10 mouse cellular contexts compared by ENCODE assay signal in the genomic region with DNA sequence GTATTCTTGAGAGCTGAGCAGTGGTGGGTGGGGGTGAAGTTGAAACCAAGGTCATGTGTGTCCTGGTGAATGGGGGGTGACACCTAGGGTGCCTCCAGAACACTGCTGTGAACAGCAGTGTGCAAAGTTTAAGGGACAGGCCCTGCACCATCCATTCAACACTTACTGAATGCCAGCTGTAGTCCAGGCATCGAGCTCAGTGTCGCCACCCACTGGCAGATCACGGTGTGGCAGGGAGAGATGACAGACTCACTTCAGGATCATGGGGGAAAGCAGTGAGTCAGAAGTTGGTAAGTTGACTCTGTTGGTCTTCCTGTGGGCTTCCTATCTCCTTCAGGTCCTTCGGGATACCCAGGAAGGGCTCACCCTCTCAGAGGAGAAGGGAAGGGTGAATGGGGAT. TPM values are rescaled to one million over a fixed set of nuclear protein-coding genes. Genes with fewer than 3 reads are reported as not detected.
DNase-seq lines count a peak whose midpoint lies in the region; ATAC-seq and TF ChIP-seq lines count a peak whose summit lies in the region.
"Had no signal": no experiment of that assay in that cellular context is flagged by ENCODE, and none has a peak within 500 bp of the region (broad histone marks: within the 10 kb centered on the region; RNA-seq: fewer than 3 reads in every experiment).

No protein-coding gene starts in this region.

- WGBS in forebrain, embryonic 10.5 days: 23% methylated on average over 4 of the region's 4 CpGs
- WGBS in forebrain, embryonic 14.5 days: 14% methylated on average over 4 of the region's 4 CpGs
- 12% methylated on average over 4 of the region's 4 CpGs for WGBS in lung, embryonic 14.5 days
- 10% methylated on average over 4 of the region's 4 CpGs for WGBS in heart, embryonic 10.5 days

- no peak overlapping the region for H3K9ac ChIP-seq in forebrain, embryonic 14.5 days (ENCODE audit: low read length)
- H3K9ac ChIP-seq in lung, embryonic 14.5 days: no peak overlapping the region
- H3K9ac ChIP-seq: hindbrain, embryonic 15.5 days; neural tube, embryonic 12.5 days had no signal

- peaks cover 86% of the 10 kb centered on the region for H3K27me3 ChIP-seq in forebrain, embryonic 10.5 days (ENCODE audit: poor library complexity, severe bottlenecking)
- H3K27me3 ChIP-seq in forebrain, embryonic 14.5 days (replicated peaks; ENCODE audit: control insufficient read depth, insufficient read depth, low read length): peaks cover 35% of the 10 kb centered on the region
- H3K27me3 ChIP-seq in lung, embryonic 14.5 days (ENCODE audit: insufficient read depth, low read length): peaks cover 52% of the 10 kb centered on the region
- peaks cover 87% of the 10 kb centered on the region for H3K27me3 ChIP-seq in heart, embryonic 10.5 days (ENCODE audit: insufficient read depth, poor library complexity, severe bottlenecking)

- H3K4me3 ChIP-seq in forebrain, embryonic 10.5 days: no peak overlapping the region
- no peak overlapping the region for H3K4me3 ChIP-seq in forebrain, embryonic 14.5 days (ENCODE audit: low read depth, low read length)
- H3K4me3 ChIP-seq in lung, embryonic 14.5 days (ENCODE audit: low read depth, low read length): no peak overlapping the region
- H3K4me3 ChIP-seq in heart, embryonic 10.5 days: no peak overlapping the region
- H3K4me3 ChIP-seq: hindbrain, embryonic 15.5 days; neural tube, embryonic 12.5 days had no signal

- no peaks in the 10 kb centered on the region for H3K36me3 ChIP-seq in forebrain, embryonic 10.5 days (replicated peaks)
- H3K36me3 ChIP-seq in forebrain, embryonic 14.5 days (ENCODE audit: control insufficient read depth, insufficient read depth, low read length): no peaks in the 10 kb centered on the region
- no peaks in the 10 kb centered on the region for H3K36me3 ChIP-seq in lung, embryonic 14.5 days (ENCODE audit: insufficient read depth)
- H3K36me3 ChIP-seq in heart, embryonic 10.5 days: no peaks in the 10 kb centered on the region
- H3K36me3 ChIP-seq: hindbrain, embryonic 15.5 days; neural tube, embryonic 12.5 days had no signal

- peak; percentile 75 for TF ChIP-seq CTCF in lung, embryonic 14.5 days (IDR thresholded peaks at IDR 0.05; ENCODE audit: low read depth)

- H3K4me2 ChIP-seq in forebrain, embryonic 14.5 days (ENCODE audit: low read length): no peak overlapping the region
- no peak overlapping the region for H3K4me2 ChIP-seq in lung, embryonic 14.5 days
- H3K4me2 ChIP-seq: hindbrain, embryonic 15.5 days; neural tube, embryonic 12.5 days had no signal

- peak; percentile 48 for DNase-seq in forebrain, embryonic 10.5 days (ENCODE audit: extremely low spot score, low spot score)
- no peak for DNase-seq in forebrain, embryonic 14.5 days (ENCODE audit: low spot score)
- DNase-seq in lung, embryonic 14.5 days: peak; percentile 58
- no peak for DNase-seq in lung, postnatal 25 days (ENCODE audit: low spot score)
- DNase-seq in adipocyte (ENCODE audit: low spot score): peak; percentile 53
- peak; percentile 50 for DNase-seq in naive thymus-derived CD4-positive, alpha-beta T cell, adult 2 months (ENCODE audit: low read depth)
- no peak for DNase-seq in heart, embryonic 10.5 days (ENCODE audit: low spot score)

- no peak for ATAC-seq in forebrain, embryonic 14.5 days
- ATAC-seq in lung, embryonic 14.5 days (ENCODE audit: insufficient read depth): no peak
- peak; percentile 71 for ATAC-seq in granulocyte monocyte progenitor cell, adult 5-6 weeks (replicated peaks; ENCODE audit: poor library complexity, severe bottlenecking)

- H3K27ac ChIP-seq in forebrain, embryonic 10.5 days: no peak overlapping the region
- no peak overlapping the region for H3K27ac ChIP-seq in forebrain, embryonic 14.5 days (ENCODE audit: low read depth, low read length)
- no peak overlapping the region for H3K27ac ChIP-seq in lung, embryonic 14.5 days (ENCODE audit: low read depth)
- H3K27ac ChIP-seq in heart, embryonic 10.5 days: no peak overlapping the region
- H3K27ac ChIP-seq: hindbrain, embryonic 15.5 days; neural tube, embryonic 12.5 days had no signal

- H3K4me1 ChIP-seq in forebrain, embryonic 10.5 days: peaks cover 21% of the 10 kb centered on the region
- 0 out of 2 replicates have a peak, but pooled peaks cover 3% of the 10 kb centered on the region for H3K4me1 ChIP-seq in forebrain, embryonic 14.5 days (ENCODE audit: control insufficient read depth, insufficient read depth, low read length)
- no peaks in the 10 kb centered on the region for H3K4me1 ChIP-seq in lung, embryonic 14.5 days (ENCODE audit: insufficient read depth)
- peaks cover 14% of the 10 kb centered on the region for H3K4me1 ChIP-seq in heart, embryonic 10.5 days

- no peaks in the 10 kb centered on the region for H3K9me3 ChIP-seq in forebrain, embryonic 10.5 days
- H3K9me3 ChIP-seq in forebrain, embryonic 14.5 days (replicated peaks; ENCODE audit: control insufficient read depth, low read length): no peaks in the 10 kb centered on the region
- H3K9me3 ChIP-seq in lung, embryonic 14.5 days (ENCODE audit: low read depth, low read length): no peaks in the 10 kb centered on the region
- no peaks in the 10 kb centered on the region for H3K9me3 ChIP-seq in heart, embryonic 10.5 days
- H3K9me3 ChIP-seq: hindbrain, embryonic 15.5 days; neural tube, embryonic 12.5 days had no signal

RNA-seq across cellular contexts. Expression of a gene that starts 6.8 kb away (rescaled TPM):
- 0.34 and 0.60 TPM in 2 replicates for polyA plus RNA-seq in forebrain, embryonic 10.5 days (2016; fragmentation: Nextera tagmentation; extraction: Ambion mirVana)
- polyA plus RNA-seq in forebrain, embryonic 14.5 days (2014; fragmentation: Nextera tagmentation; extraction: Ambion mirVana): 4.0 TPM in 2 replicates
- polyA plus RNA-seq in lung, embryonic 14.5 days (2014; fragmentation: Nextera tagmentation; extraction: Ambion mirVana): 3.9 and 4.8 TPM in 2 replicates
- not detected in 2 replicates for total RNA-seq in granulocyte monocyte progenitor cell, adult 5-6 weeks (2014; fragmentation: Nextera tagmentation)
- not detected in 2 replicates for total RNA-seq in granulocyte monocyte progenitor cell, adult 5-6 weeks (2017)
- polyA plus RNA-seq in heart, embryonic 10.5 days (2016; fragmentation: Nextera tagmentation; extraction: Ambion mirVana): 0.21 and 0.36 TPM in 2 replicates

RNA-seq across cellular contexts. Expression of a gene that starts 11.7 kb away (rescaled TPM):
- polyA plus RNA-seq in forebrain, embryonic 10.5 days (2016; fragmentation: Nextera tagmentation; extraction: Ambion mirVana): 0.42 and 0.95 TPM in 2 replicates
- 6.4 and 6.6 TPM in 2 replicates for polyA plus RNA-seq in forebrain, embryonic 14.5 days (2014; fragmentation: Nextera tagmentation; extraction: Ambion mirVana)
- 0.14 TPM in 1 of 2 replicates, not detected in the other for polyA plus RNA-seq in lung, embryonic 14.5 days (2014; fragmentation: Nextera tagmentation; extraction: Ambion mirVana)
- total RNA-seq in granulocyte monocyte progenitor cell, adult 5-6 weeks (2014; fragmentation: Nextera tagmentation): not detected in 2 replicates
- total RNA-seq in granulocyte monocyte progenitor cell, adult 5-6 weeks (2017): not detected in 2 replicates
- 0.04 TPM in 2 replicates for polyA plus RNA-seq in heart, embryonic 10.5 days (2016; fragmentation: Nextera tagmentation; extraction: Ambion mirVana)

RNA-seq across cellular contexts. Expression of a gene that starts 22.4 kb away (rescaled TPM):
- polyA plus RNA-seq in forebrain, embryonic 10.5 days (2016; fragmentation: Nextera tagmentation; extraction: Ambion mirVana): 1.3 and 1.6 TPM in 2 replicates
- polyA plus RNA-seq in forebrain, embryonic 14.5 days (2014; fragmentation: Nextera tagmentation; extraction: Ambion mirVana): 2.5 and 4.3 TPM in 2 replicates
- polyA plus RNA-seq in lung, embryonic 14.5 days (2014; fragmentation: Nextera tagmentation; extraction: Ambion mirVana): 0.20 and 0.59 TPM in 2 replicates
- total RNA-seq in granulocyte monocyte progenitor cell, adult 5-6 weeks (2014; fragmentation: Nextera tagmentation): 2.4 and 13.4 TPM in 2 replicates
- total RNA-seq in granulocyte monocyte progenitor cell, adult 5-6 weeks (2017): 1.7 and 2.5 TPM in 2 replicates
- polyA plus RNA-seq in heart, embryonic 10.5 days (2016; fragmentation: Nextera tagmentation; extraction: Ambion mirVana): 0.47 and 0.85 TPM in 2 replicates

RNA-seq across cellular contexts. Expression of a gene that starts 28.7 kb away (rescaled TPM):
- polyA plus RNA-seq in forebrain, embryonic 10.5 days (2016; fragmentation: Nextera tagmentation; extraction: Ambion mirVana): 0.06 and 0.12 TPM in 2 replicates
- not detected in 2 replicates for polyA plus RNA-seq in forebrain, embryonic 14.5 days (2014; fragmentation: Nextera tagmentation; extraction: Ambion mirVana)
- not detected in 2 replicates for polyA plus RNA-seq in lung, embryonic 14.5 days (2014; fragmentation: Nextera tagmentation; extraction: Ambion mirVana)
- total RNA-seq in granulocyte monocyte progenitor cell, adult 5-6 weeks (2014; fragmentation: Nextera tagmentation): not detected in 2 replicates
- not detected in 2 replicates for total RNA-seq in granulocyte monocyte progenitor cell, adult 5-6 weeks (2017)
- 0.05 and 0.07 TPM in 2 replicates for polyA plus RNA-seq in heart, embryonic 10.5 days (2016; fragmentation: Nextera tagmentation; extraction: Ambion mirVana)
- polyA plus RNA-seq: neural tube, embryonic 12.5 days had no signal

Comparison
In these comparisons a context has a peak if more than half of its experiments do, and no peak if none do; other contexts are left out.
1. DNase-seq: peak in forebrain, embryonic 10.5 days (single experiment), lung, embryonic 14.5 days (single experiment), adipocyte (single experiment) and naive thymus-derived CD4-positive, alpha-beta T cell, adult 2 months (single experiment); none in forebrain, embryonic 14.5 days (single experiment), lung, postnatal 25 days (single experiment) and heart, embryonic 10.5 days (single experiment).